Mouse (Mus musculus) liver, postnatal 0 days (tissue): Measurements from ENCODE around the gene Setx.
A peak's percentile ranks its signal among the peaks of the same experiment; 100 is the strongest.

Experiments used
- CTCF ChIP-seq: sonication (generic); IDR thresholded peaks from 2 replicates; pipeline ENCODE4 v1.5.1; 2016; ENCODE audit warnings: antibody characterized with exemption, low read depth
- EP300 ChIP-seq: IDR thresholded peaks from 2 replicates; pipeline ENCODE4 v1.6.1; 2016; ENCODE audit warnings: antibody characterized with exemption, low read depth, mild to moderate bottlenecking

DNA sequence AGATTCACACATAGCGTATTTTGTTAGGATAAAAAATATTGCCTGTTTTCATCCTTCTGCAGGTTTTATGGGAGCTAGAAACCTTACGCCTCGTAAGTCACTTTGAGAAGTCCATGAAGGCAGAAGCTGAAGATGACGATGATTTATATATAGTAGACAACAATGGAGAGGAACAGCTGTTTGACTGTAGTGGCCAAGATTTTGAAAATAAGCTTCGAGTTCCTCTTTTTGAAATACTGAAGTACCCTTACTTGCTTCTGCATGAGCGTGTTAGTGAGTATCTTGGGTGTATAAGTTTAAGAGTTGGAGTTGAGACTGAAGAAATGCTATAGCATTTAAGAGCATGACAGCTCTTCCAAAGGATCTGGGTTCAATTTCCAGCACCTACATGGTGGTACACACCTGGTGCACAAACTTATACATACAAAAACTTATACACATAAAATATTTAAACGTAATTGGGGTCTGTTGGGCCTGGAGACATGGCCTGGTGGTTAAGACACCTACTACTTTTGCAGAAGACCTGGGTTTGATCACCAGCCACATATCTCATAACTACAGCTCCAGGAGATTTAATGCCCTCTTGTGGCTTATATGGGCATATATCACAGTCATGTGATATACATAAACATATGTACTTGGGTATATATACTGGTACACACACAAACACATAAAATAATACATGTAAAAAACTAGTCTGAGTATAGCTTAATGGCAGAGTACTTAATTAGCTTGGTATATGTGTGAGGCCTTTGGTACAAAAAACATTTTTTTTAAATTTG lies 6.3 kb downstream of the Setx start:
- peak; percentile 38 for TF ChIP-seq CTCF
- no peak for TF ChIP-seq EP300
